Comparison of ENCODE assay signal across 22 mouse cellular contexts in genomic region chr11:119117945-119118344, GRCm38 (mm10). TPM values are rescaled to one million over a fixed set of nuclear protein-coding genes. Genes with fewer than 3 reads are reported as not detected.
DNase-seq lines count a peak whose midpoint lies in the region; ATAC-seq lines count a peak whose summit lies in the region.
"Had no signal": no experiment of that assay in that cellular context is flagged by ENCODE, and none has a peak within 500 bp of the region (broad histone marks: within the 10 kb centered on the region; RNA-seq: fewer than 3 reads in every experiment).

No protein-coding gene starts in this region.

- H3K9ac ChIP-seq in hindbrain, embryonic 13.5 days: peak overlapping the region; percentile 43; the same call in 1 of the 2 replicates
- no peak overlapping the region for H3K9ac ChIP-seq in hindbrain, embryonic 11.5 days (ENCODE audit: low read depth, low read length)
- H3K9ac ChIP-seq in neural tube, embryonic 13.5 days: 0 out of 2 replicates have a peak overlapping the region, but pooled peaks have one; percentile 26
- no peak overlapping the region for H3K9ac ChIP-seq in intestine, embryonic 16.5 days (ENCODE audit: low read depth, low read length)
- H3K9ac ChIP-seq: heart, embryonic 15.5 days; intestine, embryonic 15.5 days; kidney, embryonic 15.5 days; limb, embryonic 12.5 days; liver, embryonic 15.5 days had no signal

- H3K27me3 ChIP-seq in hindbrain, embryonic 13.5 days: peaks cover 2% of the 10 kb centered on the region
- no peaks in the 10 kb centered on the region for H3K27me3 ChIP-seq in hindbrain, embryonic 11.5 days (ENCODE audit: control insufficient read depth, insufficient read depth, low read length)
- no peaks in the 10 kb centered on the region; the same call in 1 of the 2 replicates for H3K27me3 ChIP-seq in neural tube, embryonic 13.5 days
- H3K27me3 ChIP-seq in intestine, embryonic 16.5 days (replicated peaks; ENCODE audit: control insufficient read depth, insufficient read depth, low read length): no peaks in the 10 kb centered on the region
- H3K27me3 ChIP-seq: intestine, embryonic 15.5 days; liver, embryonic 15.5 days had no signal

- no peak overlapping the region for H3K4me3 ChIP-seq in hindbrain, embryonic 13.5 days
- H3K4me3 ChIP-seq in hindbrain, embryonic 11.5 days (ENCODE audit: low read depth, low read length): no peak overlapping the region
- no peak overlapping the region for H3K4me3 ChIP-seq in neural tube, embryonic 13.5 days
- H3K4me3 ChIP-seq in intestine, embryonic 16.5 days (ENCODE audit: low read length): no peak overlapping the region
- H3K4me3 ChIP-seq: forebrain, embryonic 10.5 days; heart, embryonic 15.5 days; intestine, embryonic 15.5 days; kidney, embryonic 15.5 days; limb, embryonic 12.5 days; liver, embryonic 15.5 days had no signal

- no peak for ATAC-seq in hindbrain, embryonic 13.5 days (ENCODE audit: low FRiP score)
- no peak for ATAC-seq in hindbrain, embryonic 11.5 days (ENCODE audit: low FRiP score)
- no peak for ATAC-seq in neural tube, embryonic 13.5 days (ENCODE audit: low read depth)
- ATAC-seq in intestine, embryonic 16.5 days: no peak
- ATAC-seq: intestine, embryonic 15.5 days had no signal

- H3K4me1 ChIP-seq in hindbrain, embryonic 13.5 days (replicated peaks): peaks cover 26% of the 10 kb centered on the region
- 0 out of 2 replicates have a peak, but pooled peaks cover 5% of the 10 kb centered on the region for H3K4me1 ChIP-seq in hindbrain, embryonic 11.5 days (replicated peaks; ENCODE audit: control insufficient read depth, insufficient read depth, low read length)
- peaks cover 24% of the 10 kb centered on the region for H3K4me1 ChIP-seq in neural tube, embryonic 13.5 days (replicated peaks)
- H3K4me1 ChIP-seq in intestine, embryonic 16.5 days (ENCODE audit: control insufficient read depth, insufficient read depth, low read length): no peaks in the 10 kb centered on the region
- H3K4me1 ChIP-seq: kidney, embryonic 15.5 days had no signal

- no peaks in the 10 kb centered on the region for H3K9me3 ChIP-seq in hindbrain, embryonic 13.5 days
- no peaks in the 10 kb centered on the region for H3K9me3 ChIP-seq in hindbrain, embryonic 11.5 days (ENCODE audit: control insufficient read depth, low read length)
- H3K9me3 ChIP-seq in neural tube, embryonic 13.5 days: no peaks in the 10 kb centered on the region
- H3K9me3 ChIP-seq in intestine, embryonic 16.5 days (ENCODE audit: control insufficient read depth, low read length): no peaks in the 10 kb centered on the region
- H3K9me3 ChIP-seq: forebrain, embryonic 10.5 days; heart, embryonic 15.5 days; intestine, embryonic 15.5 days; kidney, embryonic 15.5 days; limb, embryonic 12.5 days; liver, embryonic 15.5 days had no signal

- peak; percentile 36 to 44 for DNase-seq in cerebellum, postnatal 10 days
- no peak for DNase-seq in cerebellum, postnatal 4 days (ENCODE audit: low spot score in 2 of 2)
- DNase-seq in hindbrain, embryonic 11.5 days (ENCODE audit: low spot score): no peak
- DNase-seq in neural tube, embryonic 10.5 days (ENCODE audit: extremely low spot score, low spot score): no peak
- DNase-seq: cerebellum, adult 18-20 months; gastrocnemius, postnatal 10 days; heart, adult 18-20 months; heart, postnatal 4 days; kidney, postnatal 4 days; midbrain, embryonic 14.5 days; right cerebral cortex, postnatal 4 days; thymus, adult 2 months had no signal

- no peak overlapping the region for H3K4me2 ChIP-seq in hindbrain, embryonic 13.5 days
- H3K4me2 ChIP-seq in hindbrain, embryonic 11.5 days (replicated peaks; ENCODE audit: low read depth, low read length): no peak overlapping the region
- H3K4me2 ChIP-seq in neural tube, embryonic 13.5 days: no peak overlapping the region
- H3K4me2 ChIP-seq in intestine, embryonic 16.5 days (ENCODE audit: low read depth, low read length): no peak overlapping the region
- H3K4me2 ChIP-seq: heart, embryonic 15.5 days; intestine, embryonic 15.5 days; kidney, embryonic 15.5 days; limb, embryonic 12.5 days; liver, embryonic 15.5 days had no signal

- WGBS in hindbrain, embryonic 13.5 days: 47% methylated on average over 7 of the region's 7 CpGs
- 41% methylated on average over 7 of the region's 7 CpGs for WGBS in hindbrain, embryonic 11.5 days
- WGBS in neural tube, embryonic 13.5 days: 41% methylated on average over 7 of the region's 7 CpGs
- 60% methylated on average over 7 of the region's 7 CpGs for WGBS in intestine, embryonic 16.5 days

- no peak overlapping the region; the same call in 1 of the 2 replicates for H3K27ac ChIP-seq in hindbrain, embryonic 13.5 days
- no peak overlapping the region for H3K27ac ChIP-seq in hindbrain, embryonic 11.5 days (ENCODE audit: low read depth, low read length)
- H3K27ac ChIP-seq in neural tube, embryonic 13.5 days (replicated peaks): no peak overlapping the region
- H3K27ac ChIP-seq in intestine, embryonic 16.5 days (ENCODE audit: low read length): no peak overlapping the region
- H3K27ac ChIP-seq: forebrain, embryonic 10.5 days; heart, embryonic 15.5 days; intestine, embryonic 15.5 days; kidney, embryonic 15.5 days; limb, embryonic 12.5 days; liver, embryonic 15.5 days; macrophage had no signal

- H3K36me3 ChIP-seq in hindbrain, embryonic 13.5 days: no peaks in the 10 kb centered on the region
- no peaks in the 10 kb centered on the region for H3K36me3 ChIP-seq in hindbrain, embryonic 11.5 days (ENCODE audit: control insufficient read depth, insufficient read depth, low read length)
- no peaks in the 10 kb centered on the region for H3K36me3 ChIP-seq in neural tube, embryonic 13.5 days
- H3K36me3 ChIP-seq in intestine, embryonic 16.5 days (ENCODE audit: control insufficient read depth, insufficient read depth, low read length): no peaks in the 10 kb centered on the region
- H3K36me3 ChIP-seq: forebrain, embryonic 10.5 days; heart, embryonic 15.5 days; intestine, embryonic 15.5 days; kidney, embryonic 15.5 days; limb, embryonic 12.5 days; liver, embryonic 15.5 days had no signal

RNA-seq across cellular contexts. Expression of gene Cbx4, which starts 31.9 kb away (rescaled TPM):
- polyA plus RNA-seq in hindbrain, embryonic 13.5 days (2015; fragmentation: Nextera tagmentation; extraction: Ambion mirVana): 14.1 and 15.8 TPM in 2 replicates
- 5.4 and 7.1 TPM in 2 replicates for polyA plus RNA-seq in hindbrain, embryonic 11.5 days (2014; fragmentation: Nextera tagmentation; extraction: Ambion mirVana)
- 14.8 and 16.5 TPM in 2 replicates for polyA plus RNA-seq in neural tube, embryonic 13.5 days (2015; fragmentation: Nextera tagmentation; extraction: Ambion mirVana)
- 9.3 and 10.0 TPM in 2 replicates for polyA plus RNA-seq in intestine, embryonic 16.5 days (2015; fragmentation: Nextera tagmentation; extraction: Ambion mirVana)

Comparison
In these comparisons a context has a peak if more than half of its experiments do, and no peak if none do; other contexts are left out.
1. DNase-seq: peak in cerebellum, postnatal 10 days (2 of 2); none in cerebellum, postnatal 4 days (0 of 2), hindbrain, embryonic 11.5 days (single experiment) and neural tube, embryonic 10.5 days (single experiment).
2. H3K9ac ChIP-seq: peak in hindbrain, embryonic 13.5 days (single experiment) and neural tube, embryonic 13.5 days (single experiment); none in hindbrain, embryonic 11.5 days (single experiment) and intestine, embryonic 16.5 days (single experiment).